Mouse (Mus musculus): ENCODE data around the gene Fads6.

Gene Fads6

GRCm38 (mm10) chr11:115274771-115275170 lies 22.7 kb downstream of the Fads6 start:
- DNase-seq: no peak

- no peak for DNase-seq
Measured at GRCm38 (mm10) chr11:115274178-115274577, 23.3 kb downstream of the Fads6 start.

GRCm38 (mm10) chr11:115273735-115274134 lies 23.7 kb downstream of the Fads6 start:
- DNase-seq: no peak

GRCm38 (mm10) chr11:115272894-115273498 lies 24.5 kb downstream of the Fads6 start:
- DNase-seq: no peak

- DNase-seq: no peak
Measured at GRCm38 (mm10) chr11:115271481-115271880, 26.0 kb downstream of the Fads6 start.

GRCm38 (mm10) chr11:115271052-115271451 lies 26.4 kb downstream of the Fads6 start:
- DNase-seq: no peak

- DNase-seq: peak; percentile 91 to 95
Measured at GRCm38 (mm10) chr11:115270148-115270861, 27.2 kb downstream of the Fads6 start.

- DNase-seq: peak; percentile 33 to 53
Measured at GRCm38 (mm10) chr11:115269330-115270066, 28.0 kb downstream of the Fads6 start.

- peak in 1 of 2 experiments; percentile 54 for DNase-seq
Measured at GRCm38 (mm10) chr11:115267958-115268357, 29.5 kb downstream of the Fads6 start.

- peak; percentile 73 to 86 for DNase-seq
Measured at GRCm38 (mm10) chr11:115267061-115267883, 30.2 kb downstream of the Fads6 start, which contains the start of gene Grin2c. Gene Grin2c (minus strand): TSS chr11:115267243.

GRCm38 (mm10) chr11:115266400-115266778 lies 31.1 kb downstream of the Fads6 start:
- peak; percentile 80 to 81 for DNase-seq

GRCm38 (mm10) chr11:115265771-115266399 lies 31.6 kb downstream of the Fads6 start:
- DNase-seq: peak; percentile 75 to 81

GRCm38 (mm10) chr11:115264862-115265668 lies 32.4 kb downstream of the Fads6 start:
- peak in 1 of 2 experiments; percentile 72 for DNase-seq

- DNase-seq: peak; percentile 63 to 69
Measured at GRCm38 (mm10) chr11:115264136-115264861, 33.2 kb downstream of the Fads6 start.

- peak; percentile 62 to 68 for DNase-seq
Measured at GRCm38 (mm10) chr11:115262954-115263353, 34.5 kb downstream of the Fads6 start.

- no peak for DNase-seq
Measured at GRCm38 (mm10) chr11:115259134-115259533, 38.3 kb downstream of the Fads6 start.

- DNase-seq: no peak
Measured at GRCm38 (mm10) chr11:115257775-115258510, 39.5 kb downstream of the Fads6 start.

- no peak for DNase-seq
Measured at GRCm38 (mm10) chr11:115251258-115251657, 46.2 kb downstream of the Fads6 start.

- no peak for DNase-seq
Measured at GRCm38 (mm10) chr11:115250405-115251090, 46.9 kb downstream of the Fads6 start.

All from cerebellum, adult 18-20 months (tissue).